Mouse (Mus musculus): ENCODE data around the gene Khnyn. TPM values are rescaled to one million over a fixed set of nuclear protein-coding genes. Genes with fewer than 3 reads are reported as not detected.

Gene Khnyn
- total and polyA plus RNA-seq, 2 experiments from 2014 or later: 5.3 to 20.0 TPM

DNA sequence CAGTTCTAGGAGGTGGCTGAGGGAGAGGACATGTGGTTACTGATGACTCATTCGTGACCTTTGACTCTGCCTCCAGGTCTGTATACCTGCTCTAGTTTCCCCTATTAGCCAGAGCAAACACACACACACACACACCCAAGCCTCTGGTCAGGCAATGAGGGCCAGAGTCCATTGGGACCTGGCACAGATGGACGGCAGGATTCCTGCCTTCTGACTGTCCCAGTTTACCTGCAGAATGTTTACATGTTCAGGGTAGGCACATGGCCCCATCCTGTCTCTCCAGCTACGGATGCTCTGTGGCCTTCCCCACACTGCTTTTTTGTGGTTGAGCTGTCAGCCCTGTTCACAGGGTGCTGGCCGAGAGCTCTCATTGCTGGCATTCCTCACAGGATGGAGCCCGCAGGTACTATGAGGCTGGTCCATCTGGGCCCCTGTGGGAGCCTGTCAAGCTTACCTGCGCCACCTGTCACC lies 2.5 kb upstream of the Khnyn start:
- TF ChIP-seq CTCF (IDR thresholded peaks at IDR 0.05; ENCODE audit: low read depth): no peak
- Histone ChIP-seq H3K4me2 (ENCODE audit: low read depth) (no peak overlapping the region), H3K9me3 (ENCODE audit: low read length) (no peaks in the 10 kb centered on the region), H3K4me3 (ENCODE audit: low read depth, low read length) (no peak overlapping the region), H3K9ac (no peak overlapping the region), H3K27me3 (ENCODE audit: insufficient read depth, low read length) (no peaks in the 10 kb centered on the region), H3K36me3 (ENCODE audit: insufficient read depth) (peaks cover 5% of the 10 kb centered on the region; the same call in 1 of the 2 replicates), H3K27ac (ENCODE audit: low read depth, low read length) (no peak overlapping the region), H3K4me1 (ENCODE audit: insufficient read depth) (peaks cover 10% of the 10 kb centered on the region)
- ATAC-seq (no peak), DNase-seq (no peak)
- WGBS: 72% methylated on average over 6 of the region's 6 CpGs

DNA sequence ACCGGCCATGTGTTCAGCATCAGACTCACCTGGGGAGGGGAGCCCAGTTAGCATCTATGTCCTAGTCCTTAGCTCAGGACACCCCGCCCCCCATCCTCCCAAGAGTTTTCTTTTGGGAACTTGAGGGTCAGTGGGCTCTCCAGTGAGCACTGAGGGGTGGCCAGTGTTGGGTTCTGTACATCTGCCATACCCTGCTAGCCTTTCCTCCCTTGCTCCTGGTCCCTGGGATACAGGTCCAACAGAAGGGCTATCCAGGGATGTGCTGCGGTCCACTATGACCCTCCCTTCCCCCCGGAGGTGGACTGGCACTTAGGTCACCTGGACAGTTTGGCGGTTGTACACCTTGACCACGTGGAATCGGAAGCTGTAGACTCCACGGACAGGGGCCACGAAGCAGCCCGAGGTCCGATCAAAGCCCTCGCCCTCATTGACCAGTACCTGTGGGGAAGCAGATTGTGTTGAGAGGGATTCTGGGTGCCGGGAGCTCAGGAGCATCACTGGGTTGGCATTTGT lies 1.5 kb upstream of the Khnyn start:
- no peak overlapping the region for H3K4me2 ChIP-seq (ENCODE audit: low read depth)
- no peak overlapping the region for H3K4me3 ChIP-seq (ENCODE audit: low read depth, low read length)
- H3K4me1 ChIP-seq (ENCODE audit: insufficient read depth): peaks cover 10% of the 10 kb centered on the region
- H3K27me3 ChIP-seq (ENCODE audit: insufficient read depth, low read length): no peaks in the 10 kb centered on the region
- no peak overlapping the region for H3K27ac ChIP-seq (ENCODE audit: low read depth, low read length)
- H3K36me3 ChIP-seq (ENCODE audit: insufficient read depth): peaks cover 15% of the 10 kb centered on the region
- no peak for TF ChIP-seq CTCF (IDR thresholded peaks at IDR 0.05; ENCODE audit: low read depth)
- H3K9me3 ChIP-seq (ENCODE audit: low read length): no peaks in the 10 kb centered on the region
- 97% methylated on average over 13 of the region's 13 CpGs for WGBS
- ATAC-seq (no peak), DNase-seq (no peak)
- no peak overlapping the region for H3K9ac ChIP-seq

DNA sequence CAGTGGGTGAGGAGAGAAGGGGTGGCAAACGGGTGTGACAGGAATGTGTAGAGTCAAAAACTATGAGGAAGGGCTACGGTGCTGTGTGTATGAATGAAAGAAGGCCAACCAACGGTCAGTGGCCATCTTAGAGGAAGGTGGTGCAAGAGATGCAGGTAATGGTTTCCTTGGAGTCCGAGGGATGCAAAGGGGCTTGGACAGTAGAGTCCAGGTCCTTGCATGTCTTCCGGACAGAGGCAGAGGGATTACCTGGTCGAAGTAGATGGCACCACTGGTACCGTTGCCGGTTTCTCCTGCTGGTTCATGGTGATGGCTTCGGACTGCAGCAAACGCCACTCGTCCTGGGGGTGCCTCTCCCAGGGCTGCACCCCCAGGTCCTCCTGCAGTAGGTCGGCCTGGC lies 1.1 kb upstream of the Khnyn start:
- Histone ChIP-seq H3K4me1 (ENCODE audit: insufficient read depth) (peaks cover 10% of the 10 kb centered on the region), H3K27ac (ENCODE audit: low read depth, low read length) (no peak overlapping the region), H3K27me3 (ENCODE audit: insufficient read depth, low read length) (no peaks in the 10 kb centered on the region), H3K9me3 (ENCODE audit: low read length) (no peaks in the 10 kb centered on the region), H3K4me3 (ENCODE audit: low read depth, low read length) (no peak overlapping the region), H3K36me3 (ENCODE audit: insufficient read depth) (peaks cover 17% of the 10 kb centered on the region), H3K4me2 (ENCODE audit: low read depth) (no peak overlapping the region), H3K9ac (no peak overlapping the region)
- WGBS: 83% methylated on average over 12 of the region's 12 CpGs
- no peak for DNase-seq
- no peak for TF ChIP-seq CTCF (IDR thresholded peaks at IDR 0.05; ENCODE audit: low read depth)
- ATAC-seq: no peak

DNA sequence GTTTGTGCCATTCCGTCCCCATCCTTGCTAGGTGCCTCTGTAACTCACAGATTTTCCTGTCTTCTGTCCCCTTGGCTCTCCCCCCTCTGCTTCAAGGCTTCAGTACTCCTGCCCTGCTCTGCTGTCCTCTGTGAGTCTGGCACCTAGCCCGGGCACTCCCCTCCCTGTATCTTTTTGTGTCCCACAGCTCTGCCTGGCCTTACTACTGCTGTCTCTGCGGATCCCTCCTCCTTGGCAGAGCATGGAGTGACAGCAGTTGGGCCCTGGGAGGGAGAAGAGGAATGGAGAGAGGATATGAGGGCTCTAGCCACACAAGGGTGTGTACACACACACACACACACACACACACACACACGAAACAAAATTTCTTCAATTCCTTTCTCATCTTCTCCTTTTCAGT lies 581 bp upstream of the Khnyn start, which contains the start of gene Cbln3:
Cbln3 (minus strand) TSS at position 227 of the 400 bp plus-strand sequence.
- Histone ChIP-seq H3K9me3 (ENCODE audit: low read length) (no peaks in the 10 kb centered on the region), H3K27me3 (ENCODE audit: insufficient read depth, low read length) (no peaks in the 10 kb centered on the region), H3K4me2 (ENCODE audit: low read depth) (peak within 1 kb of the TSS; percentile 88), H3K4me3 (ENCODE audit: low read depth, low read length) (peak within 1 kb of the TSS; percentile 80), H3K36me3 (ENCODE audit: insufficient read depth) (peaks cover 21% of the 10 kb centered on the region), H3K9ac (peak within 1 kb of the TSS; percentile 87), H3K4me1 (ENCODE audit: insufficient read depth) (peaks cover 10% of the 10 kb centered on the region), H3K27ac (ENCODE audit: low read depth, low read length) (peak within 1 kb of the TSS; percentile 78)
- 28% methylated on average over 4 of the region's 4 CpGs for WGBS
- ATAC-seq (peak; percentile 17), DNase-seq (peak; percentile 16)
- TF ChIP-seq CTCF (IDR thresholded peaks at IDR 0.05; ENCODE audit: low read depth): no peak

DNA sequence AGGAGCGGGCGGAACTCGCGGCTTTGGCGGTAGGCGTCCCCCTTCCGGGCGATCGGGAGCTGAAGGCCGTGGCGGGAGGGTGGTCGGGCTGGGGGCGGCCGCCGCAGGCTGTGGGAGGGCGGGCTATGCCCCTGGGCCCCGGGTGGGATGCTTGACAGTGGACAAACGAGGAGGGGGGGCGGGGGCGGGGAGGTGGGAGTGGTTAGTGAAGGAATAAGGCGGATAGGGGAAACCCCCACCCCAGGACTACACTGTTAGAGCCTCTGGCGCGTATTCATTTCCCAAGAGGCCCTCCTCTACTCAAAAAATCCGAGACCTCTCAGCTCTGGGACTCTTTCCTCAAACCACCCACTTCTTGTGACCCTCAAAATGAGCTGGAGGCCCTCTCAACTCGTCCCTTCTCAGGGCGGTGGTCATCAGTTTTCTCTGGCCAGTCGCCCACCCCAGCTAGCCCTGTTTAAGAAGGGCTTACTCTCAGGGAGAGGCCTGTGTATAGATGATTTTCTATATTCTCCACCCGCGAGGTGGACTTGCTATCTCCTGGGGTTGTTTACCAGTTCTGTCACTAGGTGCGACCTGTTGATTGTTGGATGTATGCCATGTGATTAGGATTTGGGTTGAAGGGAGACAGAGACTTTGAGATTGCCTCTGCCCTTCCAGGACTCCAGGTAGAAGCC lies 505 bp downstream of the Khnyn start:
- no peak for TF ChIP-seq CTCF (IDR thresholded peaks at IDR 0.05; ENCODE audit: low read depth)
- Histone ChIP-seq H3K4me2 (ENCODE audit: low read depth) (peak overlapping the region; percentile 88), H3K36me3 (ENCODE audit: insufficient read depth) (peaks cover 29% of the 10 kb centered on the region), H3K9me3 (ENCODE audit: low read length) (no peaks in the 10 kb centered on the region), H3K4me1 (ENCODE audit: insufficient read depth) (peaks cover 10% of the 10 kb centered on the region), H3K27ac (ENCODE audit: low read depth, low read length) (peak overlapping the region; percentile 78), H3K4me3 (ENCODE audit: low read depth, low read length) (peak overlapping the region; percentile 80), H3K27me3 (ENCODE audit: insufficient read depth, low read length) (no peaks in the 10 kb centered on the region), H3K9ac (peak overlapping the region; percentile 87)
- peak; percentile 68 for ATAC-seq
- DNase-seq: peak; percentile 41
- WGBS: 3% methylated on average over 22 of the region's 30 CpGs

DNA sequence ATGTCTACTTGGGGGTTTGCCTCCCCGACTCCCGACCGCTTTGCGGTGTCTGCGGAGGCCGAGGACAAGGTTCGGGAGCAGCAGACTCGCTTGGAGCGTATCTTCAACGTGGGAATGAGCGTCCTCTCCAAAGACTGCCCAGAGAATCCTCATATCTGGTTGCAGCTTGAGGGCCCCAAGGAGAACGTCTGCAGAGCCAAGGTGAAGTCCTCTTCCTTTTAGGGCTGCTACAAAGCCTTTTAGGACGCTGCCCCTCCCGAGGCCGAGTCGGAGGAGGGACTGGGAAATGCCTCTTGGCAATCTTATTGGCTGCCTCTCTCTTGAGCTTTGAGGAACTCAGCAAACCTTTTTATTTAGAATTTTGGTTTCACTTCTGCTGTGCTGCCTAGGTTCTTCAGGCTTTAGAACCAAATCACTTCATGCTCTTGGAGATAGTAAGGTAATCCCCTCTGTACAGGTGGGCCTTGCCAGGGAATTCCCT lies 1.1 kb downstream of the Khnyn start:
- peak overlapping the region; percentile 80 for H3K4me3 ChIP-seq (ENCODE audit: low read depth, low read length)
- no peak for TF ChIP-seq CTCF (IDR thresholded peaks at IDR 0.05; ENCODE audit: low read depth)

More for the DNA sequence above, 1.1 kb downstream of the Khnyn start:
- Histone ChIP-seq H3K36me3 (ENCODE audit: insufficient read depth) (peaks cover 29% of the 10 kb centered on the region), H3K27ac (ENCODE audit: low read depth, low read length) (peak overlapping the region; percentile 78; the same call in 1 of the 2 replicates), H3K9ac (peak overlapping the region; percentile 87), H3K4me1 (ENCODE audit: insufficient read depth) (peaks cover 10% of the 10 kb centered on the region), H3K27me3 (ENCODE audit: insufficient read depth, low read length) (no peaks in the 10 kb centered on the region), H3K4me2 (ENCODE audit: low read depth) (peak overlapping the region; percentile 88), H3K9me3 (ENCODE audit: low read length) (no peaks in the 10 kb centered on the region)
- ATAC-seq: no peak
- WGBS: 6% methylated on average over 16 of the region's 16 CpGs
- DNase-seq: no peak
